Mouse (Mus musculus): Measurements from ENCODE around the gene Adnp. TPM values are rescaled to one million over a fixed set of nuclear protein-coding genes. Genes with fewer than 3 reads are reported as not detected.

Adnp gene
- total RNA-seq (2021): 10 to 100 TPM; 32.6 to 33.2 TPM

- DNase-seq: peak; percentile 94 to 97
- intact Hi-C loops (cut with DNase I): loop anchor here (2.0 kb wide), 1 partner anchor 24 kb away; the partner anchor contains the start of genes Dpm1, Gm20716 and Mocs3
Measured at GRCm38 (mm10) chr2:168206725-168207644, at the start of gene Adnp. TSS of gene Adnp (minus strand) at chr2:168207112.

GRCm38 (mm10) chr2:168256506-168256905 lies 49.6 kb upstream of the Adnp start:
- no peak for DNase-seq
- intact Hi-C loops (cut with DNase I): no loop called here

- intact Hi-C loops (cut with DNase I): no loop called here
- DNase-seq: no peak
Measured at GRCm38 (mm10) chr2:168253822-168254221, 46.9 kb upstream of the Adnp start.

GRCm38 (mm10) chr2:168252639-168253292 lies 45.9 kb upstream of the Adnp start:
- intact Hi-C loops (cut with DNase I): no loop called here

GRCm38 (mm10) chr2:168250270-168250669 lies 43.4 kb upstream of the Adnp start:
- intact Hi-C loops (cut with DNase I): loop anchor here (1.0 kb wide), 1 partner anchor 195 kb away; no protein-coding TSS in a partner anchor
- DNase-seq: peak; percentile 79 to 86

More at GRCm38 (mm10) chr2:168252639-168253292, 45.9 kb upstream of the Adnp start:
- no peak for DNase-seq

- intact Hi-C loops (cut with DNase I): no loop called here
- no peak for DNase-seq
Measured at GRCm38 (mm10) chr2:168248856-168249245, 41.9 kb upstream of the Adnp start.

GRCm38 (mm10) chr2:168248167-168248855 lies 41.4 kb upstream of the Adnp start:
- intact Hi-C loops (cut with DNase I): no loop called here
- DNase-seq: no peak

- no peak for DNase-seq
- intact Hi-C loops (cut with DNase I): no loop called here
Measured at GRCm38 (mm10) chr2:168245571-168245970, 38.7 kb upstream of the Adnp start.

GRCm38 (mm10) chr2:168243278-168243677 lies 36.4 kb upstream of the Adnp start:
- intact Hi-C loops (cut with DNase I): no loop called here
- DNase-seq: no peak

- intact Hi-C loops (cut with DNase I): no loop called here
- no peak for DNase-seq
Measured at GRCm38 (mm10) chr2:168242841-168243240, 35.9 kb upstream of the Adnp start.

GRCm38 (mm10) chr2:168238335-168238734 lies 31.4 kb upstream of the Adnp start:
- intact Hi-C loops (cut with DNase I): no loop called here
- DNase-seq: no peak

- intact Hi-C loops (cut with DNase I): no loop called here
- DNase-seq: no peak
Measured at GRCm38 (mm10) chr2:168233286-168233685, 26.4 kb upstream of the Adnp start.

- no peak for DNase-seq
- intact Hi-C loops (cut with DNase I): loop anchor here (2.0 kb wide), 1 partner anchor 25 kb away; the partner anchor contains the start of gene Adnp
Measured at GRCm38 (mm10) chr2:168231471-168231829, 24.5 kb upstream of the Adnp start.

- DNase-seq: no peak
- intact Hi-C loops (cut with DNase I): loop anchor here (2.0 kb wide), 1 partner anchor 24 kb away; the partner anchor contains the start of gene Adnp
Measured at GRCm38 (mm10) chr2:168230773-168231470, 24.0 kb upstream of the Adnp start.

GRCm38 (mm10) chr2:168230026-168230728 lies 23.3 kb upstream of the Adnp start, which contains the start of the genes Gm20716, Dpm1 and Mocs3:
TSS of gene Gm20716 (minus strand) at chr2:168230364.
TSS of gene Dpm1 (minus strand) at chr2:168230591.
TSS of gene Mocs3 (plus strand) at chr2:168230622.
- peak; percentile 84 to 92 for DNase-seq
- intact Hi-C loops (cut with DNase I): loop anchor here (2.0 kb wide), 1 partner anchor 23 kb away; the partner anchor contains the start of gene Adnp

GRCm38 (mm10) chr2:168229116-168230025 lies 22.5 kb upstream of the Adnp start:
- intact Hi-C loops (cut with DNase I): loop anchor here (2.0 kb wide), 1 partner anchor 23 kb away; the partner anchor contains the start of gene Adnp
- peak; percentile 38 to 48 for DNase-seq

- intact Hi-C loops (cut with DNase I): no loop called here
- DNase-seq: no peak
Measured at GRCm38 (mm10) chr2:168223326-168223725, 16.4 kb upstream of the Adnp start.

- intact Hi-C loops (cut with DNase I): no loop called here
Measured at GRCm38 (mm10) chr2:168213788-168214397, 7.0 kb upstream of the Adnp start.

More at GRCm38 (mm10) chr2:168213788-168214397, 7.0 kb upstream of the Adnp start:
- no peak for DNase-seq

Measured in heart, postnatal 36 days (tissue).